In genomic region chr7:137480839-137481238, GRCm38 (mm10) we compare ENCODE assay signal across 16 mouse cellular contexts.
"Had no signal": no experiment of that assay in that cellular context is flagged by ENCODE, and none has a peak within 500 bp of the region (broad histone marks: within the 10 kb centered on the region; RNA-seq: fewer than 3 reads in every experiment).

No protein-coding gene starts in this region.

- H3K36me3 ChIP-seq: neural tube, embryonic 13.5 days; neural tube, embryonic 15.5 days; stomach, embryonic 15.5 days had no signal

- H3K4me3 ChIP-seq: neural tube, embryonic 13.5 days; neural tube, embryonic 15.5 days; stomach, embryonic 15.5 days had no signal

- H3K27ac ChIP-seq: neural tube, embryonic 13.5 days; neural tube, embryonic 15.5 days; stomach, embryonic 15.5 days; stomach, postnatal 0 days had no signal

- H3K27me3 ChIP-seq: neural tube, embryonic 15.5 days; stomach, embryonic 15.5 days had no signal

- H3K9ac ChIP-seq: neural tube, embryonic 13.5 days; neural tube, embryonic 15.5 days; stomach, embryonic 15.5 days had no signal

- H3K9me3 ChIP-seq: neural tube, embryonic 13.5 days; neural tube, embryonic 15.5 days; stomach, embryonic 15.5 days had no signal

- H3K4me2 ChIP-seq: neural tube, embryonic 13.5 days; neural tube, embryonic 15.5 days; stomach, embryonic 15.5 days had no signal

- DNase-seq: retina, postnatal 1 day; right cerebral cortex, adult 18-20 months; right cerebral cortex, postnatal 14 days; right cerebral cortex, postnatal 25 days; right cerebral cortex, postnatal 4 days; spleen, adult 18-20 months; thymus, adult 18-20 months; thymus, adult 2 months; thymus, postnatal 14 days; thymus, postnatal 25 days; thymus, postnatal 36 days; thymus, postnatal 4 days had no signal
